Mouse (Mus musculus): ENCODE measurements around the gene Itpkb. TPM values are rescaled to one million over a fixed set of nuclear protein-coding genes. Genes with fewer than 3 reads are reported as not detected.

Itpkb gene
- total and polyA plus RNA-seq, 3 experiments, result 4.2 to 14.4 (median 10.6) TPM

DNA sequence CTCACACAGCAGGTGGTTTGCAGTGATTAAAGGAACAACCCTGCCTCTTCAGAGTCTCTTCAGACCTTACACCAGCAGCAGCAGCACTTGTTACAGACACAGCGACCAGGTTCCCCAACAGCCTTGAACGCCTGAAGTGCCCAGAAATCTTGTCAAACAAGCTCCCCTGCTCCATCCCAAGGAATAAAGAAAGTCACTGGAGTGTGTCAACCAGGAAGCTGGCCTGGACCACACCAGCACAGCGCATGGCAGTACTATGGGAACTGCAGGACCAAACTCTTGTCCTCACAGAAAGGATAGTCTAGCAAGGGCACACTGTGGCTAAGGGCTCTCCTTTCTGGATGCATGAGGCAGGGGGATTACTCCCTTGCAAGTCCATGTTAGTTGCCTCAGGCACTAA lies 114.1 kb downstream of the Itpkb start:
- H3K27ac ChIP-seq (ENCODE audit: insufficient read depth, low read depth), result no peak overlapping the region
- H3K4me2 ChIP-seq (ENCODE audit: insufficient read depth, low read depth, poor library complexity, severe bottlenecking), result no peak overlapping the region
- in situ Hi-C loops (cut with MboI; ENCODE audit: low pct_ligation_motif_present, low pct_unique_long_range_greater_than_20kb, low sequenced_read_pairs) (no loop called here), dilution Hi-C loops (cut with MboI; ENCODE audit: extremely low pct_ligation_motif_present, extremely low pct_unique_long_range_greater_than_20kb, low sequenced_read_pairs) (no loop called here)
- no peak overlapping the region for H3K9ac ChIP-seq (ENCODE audit: insufficient read depth, low read depth)
- peaks cover 4 to 10% of the 10 kb centered on the region in 2 experiments; a peak in 2 of 4 replicates for H3K4me1 ChIP-seq (ENCODE audit: control insufficient read depth in 1 of 2, insufficient read depth in 2 of 2)
- H3K36me3 ChIP-seq (replicated peaks in 1 of 2; ENCODE audit: control insufficient read depth in 1 of 2, insufficient read depth in 1 of 2, low read length in 1 of 2), result no peaks in the 10 kb centered on the region
- DNase-seq (ENCODE audit: extremely low read depth), result no peak
- peaks cover 5% of the 10 kb centered on the region for H3K27me3 ChIP-seq (replicated peaks)
- H3K4me3 ChIP-seq (replicated peaks in 1 of 3; ENCODE audit: low read depth in 2 of 3, low read length in 2 of 3, poor library complexity in 1 of 3), result no peak overlapping the region
- no peaks in the 10 kb centered on the region for H3K9me3 ChIP-seq (replicated peaks; ENCODE audit: low read length)
- H3K79me2 ChIP-seq (replicated peaks; ENCODE audit: control insufficient read depth, extremely low read depth, insufficient read depth, poor library complexity, severe bottlenecking), result no peaks in the 10 kb centered on the region
- TF ChIP-seq GABPA (IDR thresholded peaks at IDR 0.05; ENCODE audit: insufficient replicate concordance, low read depth, low read length), result no peak
- TF ChIP-seq TBP (conservative IDR thresholded peaks at IDR 0.05; ENCODE audit: low read depth, low read length), result no peak
- TF ChIP-seq TCF12 (IDR thresholded peaks at IDR 0.05; ENCODE audit: low read depth, low read length), result no peak
- no peak for TF ChIP-seq MEF2A (IDR thresholded peaks at IDR 0.05; ENCODE audit: borderline replicate concordance, low read depth, low read length)
- TF ChIP-seq MYC (IDR thresholded peaks at IDR 0.05; ENCODE audit: low read depth, low read length), result no peak
- TF ChIP-seq SIN3A (IDR thresholded peaks at IDR 0.05; ENCODE audit: low read length), result no peak
- no peak for TF ChIP-seq EP300 (IDR thresholded peaks at IDR 0.05; ENCODE audit: low read length)
- TF ChIP-seq CHD2 (IDR thresholded peaks at IDR 0.05; ENCODE audit: low read length), result no peak
- no peak for TF ChIP-seq CTCF (conservative IDR thresholded peaks at IDR 0.05 in 1 of 2, IDR thresholded peaks at IDR 0.05 in 1 of 2; ENCODE audit: low read depth in 2 of 2, low read length in 2 of 2)
- no peak for TF ChIP-seq ELF1 (IDR thresholded peaks at IDR 0.05; ENCODE audit: low read depth, low read length)
- no peak for TF ChIP-seq MAX (IDR thresholded peaks at IDR 0.05; ENCODE audit: low read length)
- TF ChIP-seq JUND (conservative IDR thresholded peaks at IDR 0.05; ENCODE audit: low read depth, low read length), result no peak
- TF ChIP-seq CHD1 (IDR thresholded peaks at IDR 0.05; ENCODE audit: low read depth, low read length), result no peak
- no peak for TF ChIP-seq ZKSCAN1 (IDR thresholded peaks at IDR 0.05; ENCODE audit: borderline replicate concordance, low read depth, low read length)
- TF ChIP-seq ZC3H11A (IDR thresholded peaks at IDR 0.05; ENCODE audit: low read depth, low read length), result no peak
- no peak for TF ChIP-seq NELFE (IDR thresholded peaks at IDR 0.05; ENCODE audit: low read depth, low read length)
- no peak for TF ChIP-seq UBTF (IDR thresholded peaks at IDR 0.05; ENCODE audit: low read depth, low read length)
- no peak for TF ChIP-seq SMC3 (IDR thresholded peaks at IDR 0.05; ENCODE audit: low read depth, low read length)
- no peak for TF ChIP-seq HCFC1 (IDR thresholded peaks at IDR 0.05; ENCODE audit: low read depth, low read length)
- no peak for TF ChIP-seq USF2 (conservative IDR thresholded peaks at IDR 0.05; ENCODE audit: low read depth, low read length)

DNA sequence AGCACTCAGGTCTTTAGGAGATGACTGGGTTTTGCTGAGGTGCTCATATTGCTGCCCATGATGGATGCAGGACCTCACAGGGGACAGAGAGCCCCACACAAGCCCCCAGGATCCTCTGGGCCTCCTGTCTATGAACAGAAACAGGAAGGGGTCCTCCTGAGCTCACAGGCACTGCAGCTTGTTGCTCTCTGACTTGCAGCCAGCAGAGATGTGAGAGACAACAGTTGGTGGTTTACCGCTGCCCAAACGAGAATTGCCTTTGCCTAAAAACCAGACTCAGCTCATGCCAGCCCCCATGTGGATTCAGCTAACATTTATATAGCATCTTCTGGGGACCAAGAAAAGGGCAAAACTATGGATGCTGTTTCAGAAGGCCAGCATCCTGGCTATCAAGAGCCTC lies 119.4 kb downstream of the Itpkb start:
- Histone ChIP-seq H3K4me1 (ENCODE audit: control insufficient read depth in 1 of 2, insufficient read depth in 2 of 2) (peaks cover 4 to 14% of the 10 kb centered on the region in 2 experiments; a peak in 2 of 4 replicates), H3K9ac (ENCODE audit: insufficient read depth, low read depth) (no peak overlapping the region), H3K9me3 (replicated peaks; ENCODE audit: low read length) (no peaks in the 10 kb centered on the region), H3K27me3 (replicated peaks) (no peaks in the 10 kb centered on the region), H3K4me3 (replicated peaks in 1 of 3; ENCODE audit: low read depth in 2 of 3, low read length in 2 of 3, poor library complexity in 1 of 3) (no peak overlapping the region), H3K27ac (ENCODE audit: insufficient read depth, low read depth) (no peak overlapping the region), H3K36me3 (replicated peaks in 1 of 2; ENCODE audit: control insufficient read depth in 1 of 2, insufficient read depth in 1 of 2, low read length in 1 of 2) (no peaks in the 10 kb centered on the region), H3K79me2 (replicated peaks; ENCODE audit: control insufficient read depth, extremely low read depth, insufficient read depth, poor library complexity, severe bottlenecking) (no peaks in the 10 kb centered on the region), H3K4me2 (ENCODE audit: insufficient read depth, low read depth, poor library complexity, severe bottlenecking) (no peak overlapping the region)
- TF ChIP-seq IRF4 (IDR thresholded peaks at IDR 0.05; ENCODE audit: low read depth, low read length) (no peak), NRF1 (IDR thresholded peaks at IDR 0.05; ENCODE audit: low read depth, low read length) (no peak), POLR2AphosphoS2 (IDR thresholded peaks at IDR 0.05; ENCODE audit: low read depth, low read length) (no peak), MAX (IDR thresholded peaks at IDR 0.05; ENCODE audit: low read length) (no peak), MAZ (IDR thresholded peaks at IDR 0.05; ENCODE audit: low read depth, low read length) (no peak), ZKSCAN1 (IDR thresholded peaks at IDR 0.05; ENCODE audit: borderline replicate concordance, low read depth, low read length) (no peak), MAFK (IDR thresholded peaks at IDR 0.05; ENCODE audit: insufficient replicate concordance, low read length) (no peak), MYC (IDR thresholded peaks at IDR 0.05; ENCODE audit: low read depth, low read length) (no peak), GABPA (IDR thresholded peaks at IDR 0.05; ENCODE audit: insufficient replicate concordance, low read depth, low read length) (no peak), UBTF (IDR thresholded peaks at IDR 0.05; ENCODE audit: low read depth, low read length) (no peak), NELFE (IDR thresholded peaks at IDR 0.05; ENCODE audit: low read depth, low read length) (no peak)
- in situ Hi-C loops (cut with MboI; ENCODE audit: low pct_ligation_motif_present, low pct_unique_long_range_greater_than_20kb, low sequenced_read_pairs), result no loop called here
- DNase-seq (ENCODE audit: extremely low read depth), result no peak
- dilution Hi-C loops (cut with MboI; ENCODE audit: extremely low pct_ligation_motif_present, extremely low pct_unique_long_range_greater_than_20kb, low sequenced_read_pairs), result no loop called here

Measured in CH12.LX (cell line).